Mouse (Mus musculus): ENCODE results near the gene Prokr2. TPM values are rescaled to one million over a fixed set of nuclear protein-coding genes. Genes with fewer than 3 reads are reported as not detected.
"Not testable (repeated sequence)": the region's sequence is repeated elsewhere in the genome, so short reads cannot be mapped to it uniquely, and the experiment has no call there.

The Prokr2 gene
- total RNA-seq, 2 experiments from 2014 or later: 0.15 TPM; not detected in 1

DNA sequence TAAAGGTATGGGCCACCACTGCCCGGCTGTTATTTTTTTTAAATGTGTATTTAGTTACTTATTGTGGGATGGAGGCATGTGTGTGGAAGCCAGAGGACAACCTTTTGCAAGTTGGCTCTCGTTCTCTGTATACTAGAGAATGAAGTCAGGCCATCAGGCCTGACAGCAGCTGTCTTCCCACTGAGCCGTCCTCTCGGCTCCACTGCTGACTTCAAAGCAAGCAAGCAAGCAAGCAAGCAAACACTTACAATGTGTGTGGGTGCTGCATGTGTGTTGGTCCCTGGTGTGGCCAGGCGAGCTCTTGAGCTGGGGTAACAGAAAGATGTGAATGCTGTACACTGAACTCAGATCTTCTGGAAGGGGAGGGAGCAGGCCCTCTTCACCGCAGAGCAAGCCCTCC lies 94.4 kb downstream of the Prokr2 start:
- no peak for DNase-seq
- intact Hi-C loops (cut with DNase I): no loop called here

DNA sequence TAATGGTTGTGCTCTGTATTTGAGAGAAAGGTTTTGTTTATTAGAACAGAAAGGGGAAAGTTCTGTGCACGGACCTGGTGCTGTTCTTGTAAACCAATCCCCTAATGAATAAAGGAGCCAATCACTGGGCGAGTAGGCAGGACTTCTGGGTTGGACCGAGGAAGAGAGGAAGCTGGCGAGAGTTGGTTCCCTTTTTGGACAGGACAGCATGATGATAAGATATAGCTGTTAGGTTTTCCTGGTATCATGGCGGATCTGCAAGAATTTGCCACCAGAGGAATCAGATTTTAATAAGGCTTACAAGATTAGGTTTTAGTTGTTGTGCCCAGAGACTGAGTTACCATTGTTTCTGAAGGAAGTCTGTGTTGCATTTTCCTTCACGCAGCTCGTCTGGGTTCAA lies 96.0 kb downstream of the Prokr2 start:
- intact Hi-C loops (cut with DNase I); DNase-seq: not testable (repeated sequence)

Other genes starting within 250 kb of the Prokr2 start
- gene Slc23a2, start 240.3 kb downstream of the Prokr2 start, total RNA-seq (2021): 10 to 100 TPM; 18.7 to 22.6 TPM
- 10 to 100 TPM; 22.1 to 25.7 TPM for gene Tmem230, start 137.6 kb downstream of the Prokr2 start, total RNA-seq (2021)
- 10 to 100 TPM; 78.2 to 87.8 TPM for gene Pcna, start 132.1 kb downstream of the Prokr2 start, total RNA-seq (2021)
- 10 to 100 TPM; 82.3 to 85.3 TPM for gene Cds2, start 122.3 kb downstream of the Prokr2 start, total RNA-seq (2021)
- 100 to 1,000 TPM; 118 to 190 TPM for gene Gpcpd1, start 202.3 kb upstream of the Prokr2 start, total RNA-seq (2021)

Data from heart, postnatal 10 days (tissue).